Mouse (Mus musculus) embryonic facial prominence, embryonic 11.5 days (tissue): ENCODE results near the gene Bhlhe41. TPM values are rescaled to one million over a fixed set of nuclear protein-coding genes. Genes with fewer than 3 reads are reported as not detected.

Experiments used
- ATAC-seq: fragments of 200-750 bp; cut with Nextera tagmentation; replicated peaks from 2 replicates; pipeline ENCODE4 v1.8.0; 2017; ENCODE audit warnings: low read depth; ENCODE audit not compliant: insufficient number of reproducible peaks, low FRiP score, low TSS enrichment
- DNase-seq: peaks from one replicate; pipeline ENCODE4 v3.0.0-alpha.2; 2015; ENCODE audit warnings: low spot score
- H3K27ac ChIP-seq: fragments of 300-500 bp; sonication (generic); replicated peaks from 2 replicates; pipeline ENCODE4 v1.5.1; 2014; ENCODE audit warnings: mild to moderate bottlenecking, low read depth, low read length, control low read depth
- H3K27me3 ChIP-seq: fragments of 300-500 bp; sonication (generic); 2 replicates; pipeline ENCODE4 v1.6.1; 2014; ENCODE audit warnings: mild to moderate bottlenecking, low read length, moderate library complexity, mixed read lengths; ENCODE audit not compliant: control insufficient read depth, insufficient read depth
- H3K36me3 ChIP-seq: fragments of 300-500 bp; sonication (generic); replicated peaks from 2 replicates; pipeline ENCODE4 v1.6.1; 2014; ENCODE audit warnings: low read depth, mild to moderate bottlenecking, low read length, moderate library complexity, mixed read lengths; ENCODE audit not compliant: control insufficient read depth, insufficient read depth
- H3K4me1 ChIP-seq: fragments of 300-500 bp; sonication (generic); 2 replicates; pipeline ENCODE4 v1.6.1; 2014; ENCODE audit warnings: low read length, mixed read lengths; ENCODE audit not compliant: control insufficient read depth, insufficient read depth
- H3K4me2 ChIP-seq: fragments of 300-500 bp; sonication (generic); 2 replicates; pipeline ENCODE4 v1.6.1; 2014; ENCODE audit warnings: low read depth, mild to moderate bottlenecking, control low read depth, low read length, moderate library complexity
- H3K4me3 ChIP-seq: fragments of 300-500 bp; sonication (generic); 2 replicates; pipeline ENCODE4 v1.5.1; 2014; ENCODE audit warnings: low read depth, low read length, control low read depth
- H3K9ac ChIP-seq: fragments of 300-500 bp; sonication (generic); replicated peaks from 2 replicates; pipeline ENCODE4 v1.6.1; 2014; ENCODE audit warnings: mild to moderate bottlenecking, control low read depth, low read length
- H3K9me3 ChIP-seq: fragments of 300-500 bp; sonication (generic); replicated peaks from 2 replicates; pipeline ENCODE4 v1.6.1; 2016; ENCODE audit warnings: mild to moderate bottlenecking, low read length, inconsistent platforms, mixed read lengths; ENCODE audit not compliant: control insufficient read depth
- WGBS: fragments of 180-500 bp; shearing (Covaris S2); extraction: QIAGEN DNeasy Blood & Tissue Kit; methylation state at CpG from one replicate; pipeline ENCODE4 v1.1.7; 2014; 5-methylcytosine and 5-hydroxymethylcytosine counted together
- polyA plus RNA-seq: library from polyadenylated mRNA; unstranded; fragments of >200 nt; fragmentation: Nextera tagmentation; extraction: Ambion mirVana; gene quantifications from 2 replicates; pipeline ENCODE4 v1.2.1, GENCODE M21; 2014

The Bhlhe41 gene
- polyA plus RNA-seq, 1 experiment from 2014 or later, result 1.7 TPM

DNA sequence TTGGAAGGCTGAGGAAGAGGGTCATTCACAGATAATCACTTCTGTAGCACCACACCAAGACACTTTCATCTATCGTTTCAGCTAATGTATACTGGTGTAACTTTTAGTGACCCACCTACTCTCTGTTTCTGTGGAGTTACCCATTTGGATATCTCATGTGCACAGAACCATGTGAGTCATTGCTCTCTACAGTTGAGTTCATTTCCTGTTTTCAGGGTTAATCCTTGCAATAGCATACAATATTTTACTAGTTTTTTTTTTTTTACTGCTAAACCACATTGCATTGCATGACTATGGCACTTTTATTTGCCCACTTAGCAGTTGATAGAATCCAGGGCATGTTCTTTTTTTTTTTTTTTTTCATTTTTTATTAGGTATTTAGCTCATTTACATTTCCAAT lies 17.7 kb upstream of the Bhlhe41 start:
- Histone ChIP-seq H3K4me3 (no peak overlapping the region), H3K27me3 (no peaks in the 10 kb centered on the region), H3K9me3 (no peaks in the 10 kb centered on the region), H3K9ac (no peak overlapping the region), H3K36me3 (no peaks in the 10 kb centered on the region), H3K27ac (no peak overlapping the region), H3K4me1 (no peaks in the 10 kb centered on the region), H3K4me2 (no peak overlapping the region)
- no peak for ATAC-seq
- DNase-seq, result no peak
- WGBS, result 83% methylated on average over 1 of the region's 1 CpGs

GRCm38 (mm10) chr6:145880609-145881008 lies 15.3 kb upstream of the Bhlhe41 start:
- Histone ChIP-seq H3K27me3 (no peaks in the 10 kb centered on the region), H3K4me2 (no peak overlapping the region), H3K4me1 (no peaks in the 10 kb centered on the region), H3K27ac (no peak overlapping the region), H3K36me3 (no peaks in the 10 kb centered on the region), H3K9ac (no peak overlapping the region), H3K4me3 (no peak overlapping the region), H3K9me3 (no peaks in the 10 kb centered on the region)
- no peak for DNase-seq
- ATAC-seq, result no peak
- WGBS, result 85% methylated on average over 5 of the region's 5 CpGs

GRCm38 (mm10) chr6:145876986-145877735 lies 11.8 kb upstream of the Bhlhe41 start:
- 83% methylated on average over 9 of the region's 9 CpGs for WGBS

DNA sequence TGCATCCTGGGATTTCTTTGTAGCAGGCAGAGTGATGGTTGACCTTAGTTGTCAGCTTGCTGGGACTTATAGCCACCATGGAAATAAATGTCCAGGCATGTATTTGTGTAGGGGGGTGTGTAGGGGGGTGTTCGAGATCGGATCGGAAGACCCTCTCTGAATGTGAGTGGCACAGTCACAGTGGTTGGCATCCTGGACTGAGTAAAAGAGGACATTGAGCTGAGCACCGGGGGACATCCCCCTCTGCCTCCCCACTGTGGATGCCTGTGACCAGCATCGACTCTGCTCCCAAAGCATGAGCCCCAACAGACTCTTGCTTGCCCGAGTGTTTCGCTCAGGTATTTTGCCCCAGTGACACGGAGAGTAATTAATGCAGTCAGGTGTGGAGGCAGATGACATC lies 8.0 kb upstream of the Bhlhe41 start:
- Histone ChIP-seq H3K4me2 (no peak overlapping the region), H3K27me3 (no peaks in the 10 kb centered on the region)
- no peak for ATAC-seq

More at GRCm38 (mm10) chr6:145876986-145877735, 11.8 kb upstream of the Bhlhe41 start:
- Histone ChIP-seq H3K9me3 (no peaks in the 10 kb centered on the region), H3K36me3 (no peaks in the 10 kb centered on the region), H3K27me3 (no peaks in the 10 kb centered on the region), H3K4me2 (no peak overlapping the region), H3K4me1 (no peaks in the 10 kb centered on the region), H3K4me3 (no peak overlapping the region), H3K27ac (no peak overlapping the region), H3K9ac (no peak overlapping the region)
- DNase-seq (no peak), ATAC-seq (no peak)

DNA sequence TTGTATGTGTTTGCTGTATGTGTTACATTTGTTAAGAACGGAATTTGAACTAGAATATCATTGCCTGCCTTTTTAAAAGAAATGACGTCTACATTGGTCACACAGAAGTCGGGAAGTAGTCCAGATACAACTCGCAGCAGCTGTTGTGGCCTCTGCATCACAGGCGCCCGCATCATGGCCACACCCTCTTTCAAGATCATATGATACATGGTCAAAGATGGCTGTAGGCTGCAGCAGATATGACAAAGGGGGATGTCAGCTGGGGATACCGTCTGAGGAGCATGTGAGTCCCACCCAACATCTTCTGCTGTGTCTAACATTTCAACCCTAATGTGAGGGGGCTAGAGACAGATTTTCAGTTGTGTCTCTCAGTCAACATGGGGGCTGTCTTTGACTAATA lies 6.7 kb upstream of the Bhlhe41 start:
- 91% methylated on average over 7 of the region's 7 CpGs for WGBS

More for the DNA sequence above, 8.0 kb upstream of the Bhlhe41 start:
- 85% methylated on average over 8 of the region's 8 CpGs for WGBS
- H3K9me3 ChIP-seq, result no peaks in the 10 kb centered on the region
- no peak overlapping the region for H3K9ac ChIP-seq
- H3K27ac ChIP-seq, result no peak overlapping the region
- no peak for DNase-seq
- no peak overlapping the region for H3K4me3 ChIP-seq
- no peaks in the 10 kb centered on the region for H3K36me3 ChIP-seq
- H3K4me1 ChIP-seq, result no peaks in the 10 kb centered on the region

DNA sequence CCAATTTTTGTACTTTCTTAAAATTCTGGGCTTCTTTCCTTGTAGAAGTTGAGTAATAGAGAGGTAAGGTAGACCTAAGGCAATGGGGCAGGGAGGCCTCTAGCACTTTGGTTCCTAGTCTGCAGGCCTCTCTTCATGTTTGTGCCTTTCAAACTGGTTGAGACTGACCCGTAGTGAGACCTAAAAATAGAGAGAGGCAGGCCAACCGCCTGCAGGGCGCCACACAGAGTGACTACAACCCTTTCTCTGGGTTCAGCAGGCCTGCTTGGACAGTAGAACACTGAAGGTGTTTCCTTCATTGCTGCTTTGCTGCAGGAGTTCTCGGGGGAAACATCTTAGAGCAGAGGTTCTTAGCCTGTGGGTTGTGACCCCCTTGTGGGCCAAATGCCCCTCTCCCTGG lies 5.6 kb upstream of the Bhlhe41 start:
- H3K27me3 ChIP-seq, result no peaks in the 10 kb centered on the region
- 55% methylated on average over 4 of the region's 4 CpGs for WGBS
- no peaks in the 10 kb centered on the region for H3K4me1 ChIP-seq
- no peak overlapping the region for H3K27ac ChIP-seq
- H3K9ac ChIP-seq, result no peak overlapping the region
- H3K36me3 ChIP-seq, result no peaks in the 10 kb centered on the region
- ATAC-seq (no peak), DNase-seq (no peak)
- no peak overlapping the region for H3K4me2 ChIP-seq
- no peak overlapping the region for H3K4me3 ChIP-seq
- H3K9me3 ChIP-seq, result no peaks in the 10 kb centered on the region

More for the DNA sequence above, 6.7 kb upstream of the Bhlhe41 start:
- no peak overlapping the region for H3K4me3 ChIP-seq
- no peak overlapping the region for H3K4me2 ChIP-seq
- H3K27ac ChIP-seq, result no peak overlapping the region
- no peaks in the 10 kb centered on the region for H3K9me3 ChIP-seq
- H3K4me1 ChIP-seq, result no peaks in the 10 kb centered on the region
- H3K9ac ChIP-seq, result no peak overlapping the region
- ATAC-seq (no peak), DNase-seq (no peak)
- H3K27me3 ChIP-seq, result no peaks in the 10 kb centered on the region
- no peaks in the 10 kb centered on the region for H3K36me3 ChIP-seq

DNA sequence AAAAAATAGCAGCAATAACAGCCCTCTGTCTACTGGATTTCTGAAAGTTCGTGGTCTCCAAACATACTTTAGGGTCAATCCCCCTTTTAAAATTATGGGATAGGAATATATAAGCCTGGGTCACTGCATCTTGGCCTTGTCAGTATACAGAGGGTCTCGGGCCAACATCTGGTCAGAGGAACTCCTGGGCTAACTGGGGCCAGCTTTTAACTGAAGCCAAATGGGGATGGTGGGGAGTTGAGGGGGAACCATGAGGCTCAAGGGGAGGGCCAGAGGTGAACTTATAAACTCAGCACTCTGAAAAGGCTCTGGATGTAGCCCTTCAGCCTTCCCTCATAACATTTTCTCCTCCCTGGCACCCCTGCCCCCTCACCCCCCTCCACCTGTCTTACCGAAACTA lies 1.8 kb upstream of the Bhlhe41 start:
- Histone ChIP-seq H3K4me1 (peaks cover 2% of the 10 kb centered on the region), H3K9ac (no peak overlapping the region), H3K9me3 (no peaks in the 10 kb centered on the region), H3K27ac (no peak overlapping the region), H3K36me3 (no peaks in the 10 kb centered on the region), H3K4me3 (no peak overlapping the region), H3K4me2 (no peak overlapping the region), H3K27me3 (peaks cover 25% of the 10 kb centered on the region)
- 52% methylated on average over 3 of the region's 3 CpGs for WGBS
- ATAC-seq, result no peak
- DNase-seq, result no peak

DNA sequence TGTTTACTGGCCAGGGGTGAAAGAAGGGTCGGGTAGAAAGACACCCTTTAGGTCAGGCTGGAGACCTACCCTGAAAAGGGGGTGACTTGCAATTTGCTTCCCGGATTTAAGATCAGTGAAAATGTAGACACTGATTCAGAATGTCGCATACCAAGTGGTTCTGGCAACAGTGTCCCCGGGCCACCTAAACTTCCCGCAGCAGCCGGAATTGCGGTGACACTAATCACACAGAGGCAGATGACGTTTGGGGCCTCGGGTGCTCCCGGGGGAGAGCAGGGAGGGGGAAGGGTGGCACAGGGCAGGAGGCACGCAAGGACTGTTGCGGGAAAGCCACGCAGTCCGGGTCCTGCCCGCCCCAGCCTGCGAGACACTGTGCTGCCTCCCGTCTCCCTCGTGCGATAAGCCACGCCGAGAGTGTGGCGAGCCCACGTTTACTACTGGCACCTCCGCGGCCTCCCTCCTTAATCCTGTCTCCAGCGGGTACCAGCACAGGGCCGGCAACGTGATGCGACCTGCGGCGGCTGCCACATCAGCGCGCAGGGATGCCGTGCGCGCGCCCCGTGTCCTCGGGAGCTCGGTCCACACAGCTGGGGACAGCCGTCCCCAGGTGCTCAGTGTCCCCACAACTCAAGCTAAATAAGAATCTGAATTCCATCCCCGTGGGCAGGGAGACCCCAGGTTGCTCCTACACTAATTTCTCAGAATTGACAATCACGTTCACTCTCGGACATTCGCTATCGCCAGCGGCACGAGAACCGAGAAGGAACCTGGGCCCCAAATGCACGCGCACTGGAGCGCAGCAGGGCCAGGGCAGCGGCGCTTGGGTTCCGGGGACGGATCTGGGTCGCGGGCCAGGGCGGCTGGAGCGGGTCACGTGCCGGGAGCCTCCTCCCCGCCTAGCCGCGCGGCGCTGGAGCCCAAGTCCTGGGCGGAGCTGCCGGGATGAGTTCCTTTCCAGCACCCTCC lies 811 bp upstream of the Bhlhe41 start:
- Histone ChIP-seq H3K36me3 (no peaks in the 10 kb centered on the region), H3K9ac (peak overlapping the region; percentile 56), H3K27me3 (peaks cover 27% of the 10 kb centered on the region), H3K4me1 (peaks cover 2% of the 10 kb centered on the region), H3K4me2 (peak overlapping the region; percentile 99), H3K27ac (no peak overlapping the region), H3K9me3 (no peaks in the 10 kb centered on the region), H3K4me3 (peak overlapping the region; percentile 44)
- DNase-seq (peak; percentile 77), ATAC-seq (peak; percentile 21; the same call in 1 of the 2 replicates)
- WGBS, result under 1% methylated on average over 63 of the region's 69 CpGs
